Mouse (Mus musculus): ENCODE measurements around the gene Tnk1. TPM values are rescaled to one million over a fixed set of nuclear protein-coding genes. Genes with fewer than 3 reads are reported as not detected.

Tnk1 gene
- polyA plus RNA-seq (2016; fragmentation: Nextera tagmentation; extraction: Ambion mirVana) = 2.3 and 3.1 TPM in 2 replicates

DNA sequence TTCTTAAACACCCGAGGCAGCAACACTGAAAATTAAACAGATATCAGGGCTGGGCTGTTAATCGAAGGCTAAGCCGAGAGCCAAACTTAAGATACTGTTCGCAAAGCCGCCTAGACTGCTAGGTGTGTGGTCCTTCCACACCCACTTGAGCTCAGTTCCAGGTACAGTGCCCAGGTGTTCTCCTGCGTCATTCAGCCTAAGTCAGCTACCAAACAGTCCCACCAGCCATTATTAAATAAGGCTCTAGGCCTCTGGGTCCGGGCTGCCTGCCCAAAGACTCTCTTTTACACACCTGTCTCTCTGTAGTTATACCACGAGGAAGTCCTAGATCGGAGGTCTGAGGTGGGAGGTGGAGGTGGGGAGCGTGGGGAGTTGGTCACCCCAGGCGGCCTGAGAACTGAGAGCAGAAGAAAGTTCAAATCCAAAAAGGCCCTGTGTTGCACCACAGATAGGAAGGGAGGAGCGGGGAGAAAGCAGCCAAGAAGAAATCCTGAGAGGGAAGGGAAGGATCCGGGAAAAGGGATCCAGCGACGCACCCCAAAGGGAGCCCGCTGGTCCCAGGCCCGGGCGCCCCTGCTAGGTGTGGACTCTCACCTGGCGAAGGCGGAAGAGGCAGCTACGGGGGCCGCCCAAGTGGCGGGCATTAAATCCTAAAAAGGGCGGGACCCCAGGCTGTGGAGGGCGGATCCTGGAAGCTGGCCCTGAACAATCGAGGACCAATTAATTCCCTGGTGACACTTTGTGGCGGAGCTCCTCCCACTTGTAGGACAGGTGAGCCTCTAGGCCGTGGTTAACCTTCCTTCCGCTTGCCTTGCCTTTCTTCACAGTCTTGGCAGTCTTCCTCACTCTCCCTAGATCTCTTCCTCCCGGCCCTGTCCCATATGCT lies at the start of gene Tnk1:
Gene Tnk1 (minus strand): TSS at position 618 of the 886 bp plus-strand sequence.
- Histone ChIP-seq H3K4me3 (peak within 1 kb of the TSS; percentile 41), H3K9me3 (no peaks in the 10 kb centered on the region), H3K4me1 (peaks cover 17% of the 10 kb centered on the region), H3K27ac (replicated peaks) (peak within 1 kb of the TSS; percentile 20; the same call in 1 of the 2 replicates), H3K27me3 (replicated peaks; ENCODE audit: low read depth, poor library complexity, severe bottlenecking) (peaks cover 41% of the 10 kb centered on the region), H3K36me3 (replicated peaks) (no peaks in the 10 kb centered on the region)
- WGBS = 18% methylated on average over 30 of the region's 30 CpGs
- DNase-seq (ENCODE audit: low spot score) = peak; percentile 34

DNA sequence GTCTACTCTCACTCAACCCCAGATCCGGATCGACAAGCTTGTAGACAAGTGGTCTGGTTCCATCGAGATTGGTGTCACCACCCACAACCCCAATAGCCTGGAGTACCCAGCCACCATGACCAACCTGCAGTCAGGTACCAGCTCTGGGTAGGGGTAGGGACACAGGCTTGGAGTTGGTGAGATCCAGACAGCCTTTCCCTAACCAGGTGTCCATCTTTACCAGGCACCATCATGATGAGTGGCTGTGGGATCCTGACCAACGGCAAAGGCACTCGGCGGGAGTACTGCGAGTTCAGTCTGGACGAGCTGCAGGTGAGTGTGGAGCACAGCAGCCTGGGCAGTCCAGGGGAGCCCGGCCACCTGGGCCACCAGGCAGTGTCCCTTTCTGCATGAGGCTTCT lies 45.8 kb upstream of the Tnk1 start:
- Histone ChIP-seq H3K4me1 (peaks cover 32% of the 10 kb centered on the region), H3K36me3 (replicated peaks) (peaks cover 65% of the 10 kb centered on the region)
- WGBS = 96% methylated on average over 9 of the region's 9 CpGs

DNA sequence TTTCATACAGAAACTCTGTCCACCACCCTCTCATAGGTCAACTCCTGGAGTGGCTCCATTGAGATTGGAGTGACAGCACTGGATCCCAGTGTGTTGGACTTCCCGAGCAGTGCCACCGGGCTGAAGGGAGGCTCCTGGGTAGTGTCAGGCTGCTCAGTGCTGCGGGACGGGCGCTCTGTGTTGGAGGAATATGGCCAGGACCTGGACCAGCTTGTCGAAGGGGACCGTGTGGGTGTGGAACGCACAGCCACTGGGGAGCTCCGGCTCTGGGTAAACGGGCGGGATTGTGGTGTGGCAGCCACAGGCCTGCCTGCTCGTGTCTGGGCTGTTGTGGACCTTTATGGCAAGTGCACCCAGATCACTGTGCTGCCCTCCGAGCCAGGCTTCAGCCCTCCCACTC lies 44.4 kb upstream of the Tnk1 start:
- Histone ChIP-seq H3K4me1 (peaks cover 42% of the 10 kb centered on the region), H3K36me3 (replicated peaks) (peaks cover 52% of the 10 kb centered on the region), H3K4me3 (peak overlapping the region; percentile 93), H3K9me3 (no peaks in the 10 kb centered on the region), H3K27me3 (replicated peaks; ENCODE audit: low read depth, poor library complexity, severe bottlenecking) (no peaks in the 10 kb centered on the region; the same call in 1 of the 2 replicates), H3K27ac (replicated peaks) (no peak overlapping the region)
- 90% methylated on average over 13 of the region's 13 CpGs for WGBS
- no peak for DNase-seq (ENCODE audit: low spot score)

More for the DNA sequence above, 45.8 kb upstream of the Tnk1 start:
- H3K27me3 ChIP-seq (replicated peaks; ENCODE audit: low read depth, poor library complexity, severe bottlenecking) = no peaks in the 10 kb centered on the region
- no peaks in the 10 kb centered on the region for H3K9me3 ChIP-seq
- peak overlapping the region; percentile 16; the same call in 1 of the 2 replicates for H3K4me3 ChIP-seq
- no peak for DNase-seq (ENCODE audit: low spot score)
- H3K27ac ChIP-seq (replicated peaks) = no peak overlapping the region

DNA sequence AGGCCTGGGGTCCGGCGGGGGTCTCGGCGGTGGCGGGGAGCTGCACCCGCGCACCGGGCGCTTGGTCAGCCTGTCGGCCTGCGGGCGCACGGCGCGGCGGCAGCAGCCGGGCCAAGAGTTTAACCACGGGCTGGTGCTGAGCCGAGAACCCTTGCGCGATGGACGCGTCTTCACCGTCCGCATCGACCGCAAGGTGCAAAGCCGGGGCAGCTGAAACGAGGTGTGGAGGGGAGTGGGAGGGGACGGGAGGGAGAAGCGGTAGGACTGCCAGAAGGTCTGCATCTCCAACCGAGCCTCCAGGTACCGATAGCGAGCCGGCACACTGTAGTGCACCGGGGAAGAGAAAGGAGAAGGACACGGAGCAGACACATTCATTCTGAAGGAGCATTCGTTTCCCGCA lies 43.5 kb upstream of the Tnk1 start:
- WGBS = under 1% methylated on average over 39 of the region's 39 CpGs
- H3K36me3 ChIP-seq (replicated peaks) = peaks cover 51% of the 10 kb centered on the region
- no peaks in the 10 kb centered on the region; the same call in 1 of the 2 replicates for H3K27me3 ChIP-seq (replicated peaks; ENCODE audit: low read depth, poor library complexity, severe bottlenecking)
- H3K4me1 ChIP-seq = peaks cover 42% of the 10 kb centered on the region
- H3K9me3 ChIP-seq = no peaks in the 10 kb centered on the region
- H3K27ac ChIP-seq (replicated peaks) = peak overlapping the region; percentile 99
- H3K4me3 ChIP-seq = peak overlapping the region; percentile 93
- DNase-seq (ENCODE audit: low spot score) = no peak

DNA sequence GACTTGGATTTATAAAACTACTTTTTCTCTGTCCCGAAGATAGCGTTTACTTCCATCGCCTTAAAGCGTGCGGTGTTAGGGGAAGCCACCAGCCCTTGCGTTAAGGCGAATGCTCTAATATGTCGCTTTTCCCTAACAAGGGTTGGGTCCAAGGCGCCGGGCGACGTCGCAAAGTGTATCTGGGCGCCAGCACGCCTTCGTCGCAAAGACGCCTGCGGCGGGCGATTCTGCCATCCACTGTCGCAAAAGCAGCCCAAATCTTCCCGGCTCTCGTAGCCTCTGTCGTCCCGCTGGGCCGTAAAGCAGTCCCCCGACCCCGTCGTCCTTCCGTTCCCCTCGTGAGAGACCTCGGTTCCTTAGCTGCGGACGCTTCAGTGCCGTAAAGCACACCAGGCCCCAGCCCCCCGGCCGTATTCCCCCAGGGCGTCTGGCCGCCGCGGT lies 42.9 kb upstream of the Tnk1 start:
- peak overlapping the region; percentile 93 for H3K4me3 ChIP-seq
- peak; percentile 98 for DNase-seq (ENCODE audit: low spot score)
- WGBS = under 1% methylated on average over 42 of the region's 42 CpGs
- no peaks in the 10 kb centered on the region; the same call in 1 of the 2 replicates for H3K27me3 ChIP-seq (replicated peaks; ENCODE audit: low read depth, poor library complexity, severe bottlenecking)
- H3K9me3 ChIP-seq = no peaks in the 10 kb centered on the region
- H3K27ac ChIP-seq (replicated peaks) = peak overlapping the region; percentile 99
- peaks cover 46% of the 10 kb centered on the region for H3K36me3 ChIP-seq (replicated peaks)
- H3K4me1 ChIP-seq = peaks cover 42% of the 10 kb centered on the region

DNA sequence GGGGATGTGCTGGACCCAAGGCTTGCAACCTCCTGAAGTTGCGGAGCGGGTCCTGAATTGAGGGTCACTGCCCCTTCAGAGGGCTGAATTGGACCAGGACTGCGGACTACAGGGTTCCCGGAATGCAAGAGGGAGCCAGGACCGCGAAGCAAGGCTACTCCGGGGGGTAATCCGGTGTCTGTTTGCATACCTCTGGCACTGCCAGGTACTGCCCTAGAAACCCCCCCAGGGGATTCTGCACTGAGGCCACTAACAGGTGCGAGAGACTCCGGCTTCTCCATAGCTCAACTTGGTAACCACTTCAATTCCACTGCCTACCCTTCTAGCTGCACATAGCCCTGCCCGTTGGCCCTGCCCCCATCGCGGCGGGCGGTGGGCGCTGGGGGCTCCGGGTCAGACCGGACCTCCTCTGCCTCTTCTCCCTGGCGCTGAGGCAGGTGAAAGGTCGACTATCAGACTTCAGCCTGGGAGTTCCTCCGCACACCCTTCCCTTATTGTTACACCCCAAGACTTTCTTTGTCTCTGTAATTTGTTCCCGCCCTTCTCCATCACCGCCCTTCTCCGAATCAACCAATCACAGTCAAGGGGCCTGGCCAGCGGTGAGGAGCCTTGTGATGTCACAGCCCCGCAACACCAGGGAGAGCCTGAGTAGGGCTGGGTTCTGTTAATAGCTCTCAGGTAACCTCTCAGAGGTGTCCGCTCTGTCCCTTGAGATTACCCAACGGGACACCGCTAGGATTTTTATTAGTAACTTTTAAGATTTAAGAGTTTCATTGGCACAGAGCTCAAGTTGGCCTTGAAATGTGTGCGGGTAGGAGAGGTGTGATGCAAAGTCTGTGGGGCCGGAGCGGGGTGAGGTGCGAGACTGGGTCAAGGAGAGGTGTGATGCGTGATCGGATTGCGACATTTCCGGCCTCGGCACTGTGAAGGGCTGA lies 42.2 kb upstream of the Tnk1 start, which contains the start of the genes 2810408A11Rik and Neurl4:
Gene 2810408A11Rik (minus strand): TSS at position 517 of the 935 bp plus-strand sequence.
Gene Neurl4 (plus strand): TSS at position 602 of the 935 bp plus-strand sequence.
- WGBS = under 1% methylated on average over 38 of the region's 38 CpGs
- Histone ChIP-seq H3K36me3 (replicated peaks) (peaks cover 39% of the 10 kb centered on the region), H3K27ac (replicated peaks) (peak within 1 kb of the TSS; percentile 99), H3K4me3 (peak within 1 kb of the TSS; percentile 93), H3K27me3 (replicated peaks; ENCODE audit: low read depth, poor library complexity, severe bottlenecking) (no peaks in the 10 kb centered on the region; the same call in 1 of the 2 replicates), H3K9me3 (no peaks in the 10 kb centered on the region), H3K4me1 (peaks cover 42% of the 10 kb centered on the region)
- peak; percentile 94 for DNase-seq (ENCODE audit: low spot score)

DNA sequence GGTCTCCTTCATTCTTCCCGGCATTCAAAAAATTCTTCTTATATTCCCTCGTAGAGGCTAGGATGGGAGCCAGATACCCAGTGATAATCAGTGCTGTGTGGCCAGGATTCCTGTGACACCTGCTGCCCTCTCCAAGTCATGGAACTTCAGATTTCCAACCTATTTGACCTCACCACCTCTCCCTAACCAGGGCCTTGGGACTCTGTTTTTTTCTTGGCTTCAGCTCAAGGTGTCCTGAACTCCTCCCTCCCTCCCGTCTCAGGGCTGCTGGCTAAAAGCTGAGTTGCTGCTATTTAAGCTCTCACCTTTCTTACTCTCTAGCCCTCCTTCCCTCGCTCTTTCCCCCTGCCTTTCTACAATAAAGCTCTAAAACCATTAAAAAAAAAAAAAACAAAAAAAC lies 41.3 kb upstream of the Tnk1 start:
- 32% methylated on average over 4 of the region's 4 CpGs for WGBS

DNA sequence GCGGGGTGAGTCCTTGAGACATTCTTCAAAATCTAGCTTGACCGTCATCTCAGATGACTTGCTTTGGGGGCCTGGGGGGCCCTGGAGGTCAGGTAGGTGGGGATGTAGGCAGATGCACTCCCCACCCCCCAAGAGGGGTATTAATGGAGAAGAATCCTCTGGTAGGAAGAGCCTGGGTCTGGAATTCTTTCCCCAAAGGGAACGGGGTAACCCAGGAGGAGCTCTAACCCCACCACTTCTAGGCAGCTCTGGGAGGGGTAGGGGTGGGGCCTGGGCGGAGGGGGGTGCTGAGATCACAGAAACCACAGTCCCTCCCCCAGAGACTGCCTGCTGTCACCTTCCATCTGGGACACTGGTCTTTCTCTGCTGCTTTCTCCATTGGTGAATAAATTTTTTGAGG lies 36.8 kb upstream of the Tnk1 start, which contains the start of gene Acap1:
Gene Acap1 (minus strand): TSS at position 249 of the 400 bp plus-strand sequence.
- H3K4me3 ChIP-seq = no peak within 1 kb of the TSS
- H3K9me3 ChIP-seq = no peaks in the 10 kb centered on the region
- H3K4me1 ChIP-seq = peaks cover 33% of the 10 kb centered on the region
- no peak within 1 kb of the TSS for H3K27ac ChIP-seq (replicated peaks)
- no peak for DNase-seq (ENCODE audit: low spot score)
- whole genome bisulfite sequencing = 77% methylated on average over 4 of the region's 4 CpGs
- H3K36me3 ChIP-seq (replicated peaks) = peaks cover 10% of the 10 kb centered on the region; the same call in 1 of the 2 replicates
- no peaks in the 10 kb centered on the region; the same call in 1 of the 2 replicates for H3K27me3 ChIP-seq (replicated peaks; ENCODE audit: low read depth, poor library complexity, severe bottlenecking)

More for the DNA sequence above, 41.3 kb upstream of the Tnk1 start:
- Histone ChIP-seq H3K27ac (replicated peaks) (peak overlapping the region; percentile 99), H3K36me3 (replicated peaks) (peaks cover 30% of the 10 kb centered on the region), H3K4me3 (peak overlapping the region; percentile 93), H3K9me3 (no peaks in the 10 kb centered on the region), H3K27me3 (replicated peaks; ENCODE audit: low read depth, poor library complexity, severe bottlenecking) (no peaks in the 10 kb centered on the region; the same call in 1 of the 2 replicates), H3K4me1 (peaks cover 45% of the 10 kb centered on the region)
- peak; percentile 28 for DNase-seq (ENCODE audit: low spot score)

DNA sequence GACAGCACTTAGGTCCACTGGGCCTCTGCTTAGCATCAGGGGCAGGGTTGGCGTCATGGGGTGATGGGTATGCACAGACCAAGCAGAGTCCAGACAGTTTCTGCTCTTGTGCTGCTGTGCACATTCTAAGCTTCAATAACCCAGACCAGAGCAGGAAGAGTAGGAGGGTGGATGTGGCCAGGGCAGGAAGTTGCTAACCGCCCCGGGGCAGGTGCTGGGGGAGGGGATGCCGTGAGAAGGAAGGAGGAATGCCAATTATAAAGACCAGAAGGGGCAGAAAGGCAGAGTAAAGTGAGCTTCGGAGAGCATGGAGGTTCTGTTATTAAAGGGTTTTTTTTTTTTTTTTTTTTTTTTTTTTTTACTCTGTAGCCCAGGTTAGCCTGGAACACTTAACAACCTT lies 36.1 kb upstream of the Tnk1 start:
- WGBS = 72% methylated on average over 5 of the region's 5 CpGs
- Histone ChIP-seq H3K9me3 (no peaks in the 10 kb centered on the region), H3K27ac (replicated peaks) (no peak overlapping the region), H3K4me3 (no peak overlapping the region), H3K36me3 (replicated peaks) (peaks cover 10% of the 10 kb centered on the region; the same call in 1 of the 2 replicates), H3K4me1 (peaks cover 33% of the 10 kb centered on the region), H3K27me3 (replicated peaks; ENCODE audit: low read depth, poor library complexity, severe bottlenecking) (no peaks in the 10 kb centered on the region; the same call in 1 of the 2 replicates)
- DNase-seq (ENCODE audit: low spot score) = no peak

DNA sequence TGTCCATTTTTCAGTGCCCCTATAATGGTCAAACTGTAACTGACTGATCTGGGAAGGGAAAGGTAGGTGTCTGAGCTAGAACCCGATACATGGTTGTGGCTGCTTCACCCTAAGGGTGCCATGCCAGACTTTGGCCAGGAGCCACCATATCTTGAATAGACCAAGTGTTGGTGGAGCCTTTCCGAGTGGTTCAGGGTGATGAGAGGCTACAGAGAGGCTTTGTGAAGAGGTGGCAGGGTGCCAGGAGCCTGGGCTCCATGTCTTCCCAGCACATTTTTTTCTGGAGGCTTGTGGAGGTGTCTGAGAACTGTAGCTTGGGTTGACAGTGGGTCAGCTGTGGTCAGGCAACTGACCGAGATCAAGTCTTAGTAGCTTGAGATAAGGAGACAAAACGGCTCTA lies 33.0 kb upstream of the Tnk1 start:
- Histone ChIP-seq H3K4me3 (no peak overlapping the region), H3K4me1 (peaks cover 19% of the 10 kb centered on the region), H3K27me3 (replicated peaks; ENCODE audit: low read depth, poor library complexity, severe bottlenecking) (no peaks in the 10 kb centered on the region), H3K9me3 (no peaks in the 10 kb centered on the region), H3K27ac (replicated peaks) (no peak overlapping the region), H3K36me3 (replicated peaks) (no peaks in the 10 kb centered on the region)
- no peak for DNase-seq (ENCODE audit: low spot score)
- WGBS = 87% methylated on average over 4 of the region's 4 CpGs

DNA sequence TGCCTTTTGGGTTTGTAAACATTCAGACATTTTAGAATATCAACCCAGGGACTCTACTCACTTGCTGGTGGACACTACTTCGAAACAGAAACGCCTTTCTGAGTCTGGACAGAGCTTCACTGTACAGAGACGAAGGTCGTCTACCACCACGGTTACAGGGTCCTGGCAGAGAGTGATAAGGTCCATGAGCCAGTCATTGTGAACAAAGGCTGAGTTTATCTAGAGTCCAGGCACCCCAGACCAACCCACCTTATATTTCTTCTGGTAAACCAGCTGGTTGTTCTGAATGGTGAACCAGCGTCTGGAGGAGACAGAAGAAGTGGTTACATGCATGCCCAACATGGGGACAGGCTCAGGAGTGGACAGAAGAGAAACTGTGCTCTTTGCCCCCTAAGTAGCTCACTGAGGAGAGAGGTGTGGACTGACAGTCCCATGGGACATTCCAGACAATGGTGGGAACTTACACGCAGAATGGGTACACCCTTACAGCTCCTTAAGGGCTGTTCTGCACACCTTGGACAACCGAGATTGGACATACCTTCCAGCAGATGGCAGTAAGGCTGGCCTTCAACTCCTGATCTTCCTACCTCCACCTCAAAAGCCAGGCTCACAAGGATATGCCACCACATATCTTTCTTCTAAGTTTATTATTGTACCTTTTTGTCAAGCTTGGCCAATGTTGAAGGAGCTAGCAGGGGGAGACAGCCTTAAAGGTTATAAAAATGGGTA lies 28.5 kb upstream of the Tnk1 start:
- peaks cover 5% of the 10 kb centered on the region for H3K27me3 ChIP-seq (replicated peaks; ENCODE audit: low read depth, poor library complexity, severe bottlenecking)
- H3K4me1 ChIP-seq = peaks cover 20% of the 10 kb centered on the region
- no peaks in the 10 kb centered on the region for H3K36me3 ChIP-seq (replicated peaks)
- DNase-seq (ENCODE audit: low spot score) = no peak
- 74% methylated on average over 8 of the region's 8 CpGs for WGBS
- H3K9me3 ChIP-seq = no peaks in the 10 kb centered on the region
- H3K4me3 ChIP-seq = no peak overlapping the region
- no peak overlapping the region for H3K27ac ChIP-seq (replicated peaks)

Data from embryonic facial prominence, embryonic 10.5 days (tissue).